Mouse (Mus musculus) naive thymus-derived CD4-positive, alpha-beta T cell, adult 2 months (primary cell): Measurements from ENCODE around the gene Gm12184.
"Not testable (repeated sequence)": the region's sequence is repeated elsewhere in the genome, so short reads cannot be mapped to it uniquely, and the experiment has no call there.

Source experiments
- DNase-seq: peaks from one replicate; pipeline ENCODE4 v3.0.0-alpha.2; 2011; ENCODE audit warnings: low read depth

The Gm12184 gene

DNA sequence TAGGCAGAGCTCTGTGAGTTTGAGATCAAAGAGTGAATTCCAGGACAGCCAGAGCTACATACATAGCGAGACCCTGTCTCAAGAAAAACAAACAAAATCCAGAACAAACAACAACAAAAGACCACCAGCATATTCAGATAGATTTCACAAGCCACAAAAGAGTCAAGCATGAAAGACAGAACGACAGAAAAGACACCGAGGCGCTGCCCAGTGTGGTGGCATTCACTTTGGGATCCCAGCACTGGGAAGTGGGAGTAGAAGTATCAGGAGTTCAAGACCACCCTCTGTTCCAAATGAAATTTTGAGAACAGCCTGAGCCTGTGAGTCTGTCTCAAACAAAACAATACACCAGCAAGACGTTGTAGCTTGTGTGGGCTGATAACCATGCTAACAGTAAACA lies 20.4 kb upstream of the Gm12184 start:
- no peak for DNase-seq

DNA sequence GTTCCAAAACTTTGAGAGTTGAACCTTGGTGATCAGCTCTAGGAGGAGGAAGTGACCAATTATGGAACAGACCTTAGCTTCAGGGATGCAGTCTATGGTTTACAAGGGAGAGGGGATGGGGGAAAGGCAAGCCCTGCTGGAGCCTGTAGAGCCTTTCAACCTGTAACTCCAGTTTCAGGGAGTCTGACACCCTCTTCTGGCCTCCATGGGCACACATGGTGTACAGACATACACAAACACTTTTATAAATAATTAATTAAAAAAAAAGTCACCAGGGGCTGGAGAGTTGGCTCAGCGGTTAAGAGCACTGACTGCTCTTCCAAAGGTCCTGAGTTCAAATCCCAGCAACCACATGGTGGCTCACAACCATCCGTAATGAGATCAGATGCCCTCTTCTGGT lies 19.9 kb upstream of the Gm12184 start:
- not testable (repeated sequence) for DNase-seq

DNA sequence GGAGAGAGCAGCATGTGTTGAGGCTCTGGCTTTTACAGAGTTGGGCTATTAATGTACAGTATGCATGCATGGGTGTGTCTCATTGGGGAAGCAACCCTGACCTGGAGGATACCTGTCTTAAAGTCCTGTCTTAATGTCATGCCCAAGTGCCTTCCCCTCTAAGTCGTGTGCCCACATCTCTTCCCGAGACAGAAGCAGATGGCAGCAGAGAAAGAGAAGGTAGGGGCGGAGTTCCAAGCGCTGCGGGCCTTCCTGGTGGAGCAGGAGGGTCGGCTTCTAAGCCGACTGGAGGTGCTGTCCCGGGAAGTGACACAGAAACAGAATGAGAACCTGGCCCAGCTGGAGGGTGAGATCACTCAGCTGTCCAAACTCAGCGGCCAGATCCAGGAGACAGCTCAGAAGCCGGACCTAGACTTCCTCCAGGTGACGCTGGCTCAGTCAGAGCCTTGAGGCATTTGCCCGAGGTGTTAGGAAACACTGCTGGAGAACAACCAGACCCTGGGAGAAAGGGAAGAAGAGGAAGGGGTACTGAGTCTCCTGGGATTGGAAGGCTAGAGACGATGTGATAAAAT lies 18.9 kb upstream of the Gm12184 start:
- no peak for DNase-seq

DNA sequence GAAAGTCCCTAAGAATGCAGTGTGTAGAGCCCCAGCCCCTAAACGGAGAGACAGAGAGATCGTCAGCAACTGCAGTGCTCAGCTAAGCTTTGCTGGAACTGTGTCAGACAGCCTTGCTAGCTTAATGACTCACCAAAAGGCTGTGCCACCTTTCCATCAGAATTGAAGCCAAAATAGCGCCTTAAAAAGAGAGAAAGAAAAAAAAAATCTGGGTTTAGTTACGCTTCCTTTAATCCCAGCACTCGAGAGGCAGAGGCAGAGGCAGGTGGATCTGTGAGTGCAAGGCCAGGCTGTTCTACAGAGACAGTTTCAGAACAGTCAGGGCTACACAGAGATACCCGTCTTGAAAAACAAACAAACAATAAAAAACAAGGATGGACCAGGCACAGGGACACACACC lies 17.9 kb upstream of the Gm12184 start:
- DNase-seq, result no peak

DNA sequence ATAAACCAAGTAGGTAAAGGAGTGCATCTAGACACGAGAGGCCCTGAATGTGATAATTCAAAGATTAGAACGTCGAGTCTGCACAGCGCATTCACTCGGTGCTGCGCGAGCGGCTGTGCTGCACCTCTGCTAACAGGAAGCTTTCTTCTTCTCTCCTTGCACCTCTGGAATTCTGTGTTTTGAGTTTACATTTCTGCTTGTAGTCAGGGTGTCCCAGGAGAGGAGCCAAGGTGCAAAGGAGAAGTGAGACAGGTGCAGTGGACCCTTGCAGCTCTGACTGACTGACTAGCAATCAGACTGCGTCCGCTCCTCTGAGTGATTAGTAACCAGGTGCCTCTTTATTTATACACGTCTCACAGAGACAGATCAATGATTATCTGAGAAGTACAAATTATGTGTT lies 16.7 kb upstream of the Gm12184 start:
- DNase-seq, result no peak

- no peak for DNase-seq
Observed at GRCm38 (mm10) chr11:48842378-48842792, 15.9 kb upstream of the Gm12184 start.

- no peak for DNase-seq
Observed at GRCm38 (mm10) chr11:48841213-48841612, 14.8 kb upstream of the Gm12184 start.

DNA sequence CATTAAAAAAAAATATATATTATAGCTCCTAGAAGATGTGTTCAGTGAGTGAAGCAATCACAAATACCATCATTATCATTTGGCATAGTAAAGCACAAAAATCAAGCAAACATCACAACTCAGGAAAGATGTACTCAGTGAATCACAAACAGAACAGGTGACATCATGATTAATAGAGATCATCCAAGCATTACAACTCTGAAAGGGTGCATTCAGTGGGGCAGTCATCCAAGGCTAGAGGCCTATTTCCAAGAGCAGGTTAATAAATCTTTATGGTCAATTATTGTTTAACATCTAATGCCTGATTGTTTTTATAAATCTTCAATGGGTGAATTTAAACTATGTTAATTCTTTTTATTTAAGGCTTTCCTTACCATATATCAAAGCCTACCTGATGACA lies 14.3 kb upstream of the Gm12184 start:
- DNase-seq, result no peak

GRCm38 (mm10) chr11:48838879-48839680 lies 12.6 kb upstream of the Gm12184 start:
- no peak for DNase-seq

GRCm38 (mm10) chr11:48838181-48838797 lies 11.8 kb upstream of the Gm12184 start:
- peak; percentile 53 for DNase-seq

DNA sequence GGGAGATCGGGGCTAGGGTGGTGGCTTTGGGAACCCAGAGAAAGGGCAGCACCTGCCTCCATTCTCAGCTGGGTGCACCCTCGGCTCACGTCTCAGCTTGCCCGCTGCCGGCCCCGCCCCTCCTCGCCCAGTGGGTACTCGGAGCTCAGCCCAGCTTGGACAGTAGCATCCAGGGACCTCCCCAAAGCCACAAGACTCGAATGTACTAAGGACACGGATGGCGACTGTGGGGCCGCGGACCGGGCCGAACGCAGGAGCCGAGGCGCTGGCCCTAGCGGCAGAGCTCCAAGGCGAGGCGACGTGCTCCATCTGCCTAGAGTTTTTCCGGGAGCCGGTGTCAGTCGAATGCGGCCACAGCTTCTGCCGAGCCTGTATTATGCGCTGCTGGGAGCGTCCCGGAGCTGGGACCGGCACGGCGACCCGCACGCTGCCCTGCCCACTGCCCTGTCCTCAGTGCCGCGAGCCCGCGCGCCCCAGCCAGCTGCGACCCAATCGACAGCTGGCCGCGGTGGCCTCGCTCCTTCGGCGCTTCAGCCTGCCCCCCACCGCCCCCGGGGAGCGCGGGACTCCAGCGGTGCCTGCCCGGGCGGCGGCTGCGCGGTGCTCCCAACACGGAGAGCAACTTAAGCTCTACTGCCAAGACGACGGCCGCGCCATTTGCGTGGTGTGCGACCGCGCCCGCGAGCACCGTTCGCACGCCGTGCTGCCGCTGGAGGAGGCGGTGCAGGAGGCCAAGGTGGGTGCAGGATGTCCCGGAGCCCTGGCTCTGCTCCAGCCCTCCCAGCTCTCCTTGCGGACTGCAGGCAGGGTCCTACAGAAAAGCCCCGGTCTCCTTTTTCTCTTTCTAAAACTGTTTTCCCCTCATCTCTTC lies 11.1 kb upstream of the Gm12184 start:
- DNase-seq, result peak; percentile 70

DNA sequence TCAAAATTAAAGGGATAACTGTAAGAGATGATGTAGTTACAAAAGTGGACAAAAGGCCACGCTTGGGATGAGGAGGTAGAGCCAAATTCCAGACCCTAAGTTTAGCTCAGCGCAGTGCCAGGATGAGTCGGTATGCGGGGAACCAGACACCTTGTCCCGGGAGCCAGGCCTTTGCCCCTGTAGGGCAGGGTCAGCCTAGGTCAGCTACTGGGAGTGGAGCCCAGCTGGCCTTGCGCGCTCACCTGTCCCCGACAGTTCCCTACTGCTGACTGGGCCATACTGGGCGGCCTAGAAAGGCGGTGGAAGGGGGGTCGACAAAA lies 10.5 kb upstream of the Gm12184 start:
- DNase-seq, result no peak

DNA sequence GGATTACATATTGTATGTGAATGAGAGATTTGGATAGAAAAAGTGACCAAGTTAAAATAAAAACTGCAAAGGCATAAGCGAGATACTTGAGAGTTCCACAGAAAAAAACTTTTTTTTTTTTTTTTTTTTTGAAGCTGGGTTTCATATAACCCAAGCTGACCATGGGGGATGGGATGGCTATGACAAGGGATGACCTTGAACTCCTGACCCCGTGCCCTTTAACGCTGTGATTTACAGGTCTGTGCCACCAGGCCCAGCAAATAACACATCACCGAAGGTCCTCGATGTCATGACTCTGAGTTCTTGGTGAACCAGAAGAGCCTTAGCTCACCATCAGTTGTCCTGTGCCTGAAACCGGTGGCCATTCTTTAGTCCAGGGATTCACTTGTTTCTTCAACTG lies 9.5 kb upstream of the Gm12184 start:
- DNase-seq, result no peak

DNA sequence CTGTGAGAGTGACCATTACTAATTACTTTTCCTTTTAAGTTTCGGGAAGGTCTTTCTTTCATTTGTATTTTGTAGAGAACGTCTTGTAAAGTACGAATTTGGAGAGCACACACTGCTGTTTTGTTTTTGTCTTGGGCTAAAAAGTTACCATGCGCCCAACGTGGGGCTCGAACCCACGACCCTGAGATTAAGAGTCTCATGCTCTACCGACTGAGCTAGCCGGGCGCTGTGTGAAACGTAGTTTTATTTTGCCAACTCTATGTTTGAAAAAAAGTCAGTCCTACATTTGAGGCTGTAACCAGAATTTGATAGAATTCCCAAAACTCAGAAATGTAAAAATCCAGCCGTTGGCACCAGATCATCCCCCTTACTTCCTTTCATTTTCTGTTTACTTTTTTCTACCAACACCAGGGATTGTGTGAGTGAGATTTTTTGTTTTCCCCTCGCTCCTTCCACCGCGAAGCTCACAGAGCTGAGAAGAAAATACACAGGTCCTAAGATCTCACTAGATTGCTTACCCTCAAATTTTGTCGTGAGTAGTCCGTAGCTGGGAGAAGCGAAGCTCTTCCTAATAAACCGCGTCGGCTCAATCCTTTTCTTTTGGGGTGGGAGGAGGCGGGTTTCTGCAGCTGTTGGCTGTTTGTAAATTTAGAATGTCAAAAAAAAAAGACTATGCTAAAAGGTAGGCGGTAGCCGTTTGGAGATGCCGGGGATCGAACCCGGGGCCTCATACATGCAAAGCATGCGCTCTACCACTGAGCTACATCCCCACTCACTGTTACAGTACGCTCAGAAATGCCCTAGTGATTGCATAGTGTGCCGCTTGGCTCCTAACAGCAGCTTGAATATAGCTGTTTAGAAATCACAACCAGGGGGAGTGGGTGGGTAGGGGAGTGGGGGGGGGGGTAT lies 7.5 kb upstream of the Gm12184 start:
- DNase-seq, result peak; percentile 97

- DNase-seq, result no peak
Observed at GRCm38 (mm10) chr11:48833078-48833730, 6.7 kb upstream of the Gm12184 start.

GRCm38 (mm10) chr11:48831273-48831672 lies 4.8 kb upstream of the Gm12184 start:
- no peak for DNase-seq

DNA sequence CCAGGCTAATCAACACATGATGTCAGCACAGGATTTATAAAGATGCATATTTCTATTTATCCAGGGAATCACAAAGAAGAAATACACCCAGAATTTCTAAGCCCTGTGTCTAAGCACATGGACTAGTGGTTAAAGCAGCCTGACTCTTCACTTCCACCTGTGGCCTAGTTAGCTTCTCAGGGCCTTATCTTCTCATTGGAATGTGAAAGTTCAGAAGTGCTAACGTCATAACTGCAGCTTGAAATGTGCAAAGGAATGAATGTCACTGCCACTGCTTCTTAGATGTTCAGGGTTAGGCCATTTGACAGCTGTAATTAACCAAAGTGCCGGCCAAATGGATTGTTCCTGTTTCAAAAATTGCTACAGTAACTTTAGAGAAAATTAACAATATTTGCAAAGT lies 3.8 kb upstream of the Gm12184 start:
- DNase-seq, result no peak

GRCm38 (mm10) chr11:48827926-48828325 lies 1.5 kb upstream of the Gm12184 start:
- DNase-seq, result no peak

DNA sequence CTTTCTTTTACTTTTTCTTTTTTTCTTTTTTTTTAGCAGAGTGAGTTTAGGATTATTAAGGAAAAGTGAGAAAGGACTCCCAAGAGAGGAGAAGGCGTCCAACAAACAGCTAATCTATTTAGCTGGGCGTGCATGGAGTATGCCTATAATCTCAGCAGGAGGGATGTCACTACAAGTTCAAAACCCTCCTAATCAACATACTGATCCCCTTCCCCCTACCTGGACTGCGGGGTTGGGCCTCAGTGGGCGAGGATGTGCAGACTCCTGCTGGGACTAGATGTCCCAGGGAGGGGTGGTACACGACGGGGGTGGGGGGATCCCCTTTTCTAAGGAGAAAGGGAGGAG lies 269 bp upstream of the Gm12184 start:
- peak; percentile 45 for DNase-seq

- DNase-seq, result peak; percentile 49
Observed at GRCm38 (mm10) chr11:48824311-48824830, 2.1 kb downstream of the Gm12184 start.

DNA sequence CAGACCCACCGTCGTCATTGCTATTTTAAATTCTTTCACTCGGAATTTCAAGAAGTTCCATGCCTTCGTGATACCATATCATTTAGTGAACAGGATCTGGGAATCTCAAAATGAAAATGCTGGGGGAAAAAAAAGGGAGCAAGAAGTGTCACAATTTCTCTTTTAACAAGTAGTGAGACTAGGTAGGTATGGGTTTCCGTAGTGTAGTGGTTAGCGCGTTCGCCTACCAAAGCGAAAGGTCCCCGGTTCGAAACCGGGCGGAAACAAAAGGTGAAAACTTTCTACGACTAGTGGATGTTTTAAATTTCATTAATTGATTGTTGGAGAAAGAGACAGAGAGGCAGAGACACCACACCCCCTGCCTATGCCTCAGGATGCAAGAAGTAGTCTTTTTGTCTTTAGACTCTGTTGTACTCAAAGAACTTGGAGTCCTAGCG lies 2.9 kb downstream of the Gm12184 start:
- DNase-seq, result peak; percentile 94
